Mouse (Mus musculus): Measurements from ENCODE around the gene Psmd1.

Gene Psmd1

DNA sequence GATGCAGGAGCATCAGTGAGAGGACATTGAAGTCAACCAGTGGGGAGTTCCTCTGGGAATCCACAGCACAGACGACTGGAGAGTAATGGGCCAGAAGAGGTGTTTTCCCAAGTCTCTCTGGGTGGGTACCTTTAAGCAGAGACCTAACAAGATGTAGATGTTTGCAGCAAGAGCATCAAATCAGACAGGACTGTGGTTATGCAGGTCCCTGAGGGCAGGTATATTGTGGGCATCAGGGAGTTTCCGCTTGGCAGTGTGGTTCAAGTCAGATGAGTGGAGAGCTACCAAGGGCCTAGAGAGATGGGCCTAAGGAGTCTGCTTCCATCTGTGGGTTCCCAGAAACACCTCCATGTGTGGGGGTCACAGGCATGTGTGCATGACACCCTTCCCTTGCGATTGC is 91.9 kb downstream of the Psmd1 start:
- DNase-seq (ENCODE audit: extremely low spot score): no peak

DNA sequence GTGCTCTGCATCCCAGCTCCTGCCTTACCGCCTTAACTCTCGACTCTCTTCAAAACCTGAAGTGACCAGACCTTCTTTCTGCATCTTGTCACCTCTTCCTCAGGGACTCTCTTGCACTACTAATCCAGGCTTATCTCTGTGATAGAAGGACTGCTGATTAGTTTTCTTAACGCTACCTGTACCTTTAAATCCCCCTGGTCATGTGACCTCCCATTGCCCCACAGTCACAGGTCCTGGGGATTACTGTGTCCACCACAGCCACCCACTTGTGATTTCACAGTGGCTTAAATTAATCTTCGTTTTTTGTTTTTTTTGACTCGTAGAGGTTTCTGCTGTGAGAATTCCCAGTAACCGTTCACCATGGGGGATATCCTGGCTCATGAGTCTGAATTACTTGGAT is 92.4 kb downstream of the Psmd1 start:
- DNase-seq (ENCODE audit: extremely low spot score): no peak

DNA sequence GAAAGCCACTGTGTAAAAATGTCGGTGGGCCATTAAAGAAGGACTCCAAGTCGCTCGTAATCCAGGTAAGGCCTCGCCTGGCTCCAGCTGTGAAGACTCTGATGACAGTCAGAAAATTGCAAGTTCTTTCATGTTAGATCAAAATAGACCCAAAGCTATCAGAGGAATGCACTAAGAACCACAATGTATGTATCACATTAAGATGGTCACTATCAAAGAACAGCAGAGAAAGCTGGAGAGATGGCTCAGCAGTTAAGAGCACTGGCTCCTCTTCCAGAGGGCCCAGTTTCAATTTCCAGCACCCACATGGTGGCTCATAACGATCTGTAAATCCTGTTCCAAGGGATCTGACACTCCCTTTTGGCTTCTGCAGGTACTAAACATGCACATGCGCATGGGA is 95.9 kb downstream of the Psmd1 start:
- no peak for DNase-seq (ENCODE audit: extremely low spot score)

DNA sequence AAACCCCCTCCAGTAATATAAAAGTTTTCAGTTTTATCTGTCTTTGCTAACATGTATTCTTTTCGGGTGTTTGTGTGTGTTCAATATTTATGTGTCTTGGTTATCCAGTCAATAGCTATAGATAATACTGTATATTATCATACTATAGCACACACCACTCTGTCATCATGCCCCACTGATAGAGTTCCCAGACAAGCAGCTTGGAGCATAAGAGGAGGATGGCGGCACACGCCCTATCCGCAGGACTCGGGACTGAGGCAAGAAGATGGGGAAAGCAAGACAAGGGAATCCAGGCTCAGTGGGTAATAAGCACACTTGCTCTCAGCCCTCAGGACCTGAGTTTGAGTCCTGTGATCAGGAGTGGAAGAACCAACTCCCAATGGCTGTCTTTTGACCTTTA is 96.3 kb downstream of the Psmd1 start:
- no peak for DNase-seq (ENCODE audit: extremely low spot score)

DNA sequence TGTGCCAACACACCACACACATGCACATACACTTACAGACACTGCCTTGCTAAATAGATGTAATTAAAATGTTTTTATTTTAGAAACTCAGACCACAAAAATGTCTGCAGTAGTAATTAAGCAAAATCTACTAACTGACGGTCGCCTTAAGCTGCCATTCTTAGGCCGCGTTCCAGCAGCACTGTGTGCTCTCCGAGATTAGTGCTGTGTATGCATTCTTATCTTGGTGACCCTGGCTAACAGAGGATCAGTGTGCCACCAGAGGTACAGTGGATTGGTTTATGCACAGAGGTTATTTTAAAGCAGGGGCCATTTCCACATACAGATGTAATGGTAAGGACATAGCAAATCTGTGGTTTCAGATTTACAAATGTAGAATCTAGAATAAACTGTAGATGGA is 96.9 kb downstream of the Psmd1 start:
- DNase-seq (ENCODE audit: extremely low spot score): no peak

DNA sequence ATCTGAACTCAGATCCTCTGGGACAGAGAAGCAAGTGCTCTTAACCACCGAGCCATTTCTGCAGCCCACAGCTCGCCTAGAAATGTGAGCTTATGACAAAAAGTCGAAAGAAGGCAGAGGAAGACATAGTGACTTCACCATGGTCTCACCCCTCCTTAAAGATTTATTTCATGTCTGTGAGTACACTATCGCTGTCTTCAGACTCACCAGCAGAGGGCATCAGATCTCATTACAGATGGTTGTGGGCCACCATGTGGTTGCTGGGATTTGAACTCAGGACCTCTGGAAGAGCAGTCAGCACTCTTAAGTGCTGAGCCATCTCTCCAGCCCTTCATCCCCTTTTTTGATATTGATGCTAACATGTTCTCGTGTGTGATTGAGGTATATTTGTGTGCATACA is 110.4 kb downstream of the Psmd1 start:
- DNase-seq (ENCODE audit: extremely low spot score): no peak

DNA sequence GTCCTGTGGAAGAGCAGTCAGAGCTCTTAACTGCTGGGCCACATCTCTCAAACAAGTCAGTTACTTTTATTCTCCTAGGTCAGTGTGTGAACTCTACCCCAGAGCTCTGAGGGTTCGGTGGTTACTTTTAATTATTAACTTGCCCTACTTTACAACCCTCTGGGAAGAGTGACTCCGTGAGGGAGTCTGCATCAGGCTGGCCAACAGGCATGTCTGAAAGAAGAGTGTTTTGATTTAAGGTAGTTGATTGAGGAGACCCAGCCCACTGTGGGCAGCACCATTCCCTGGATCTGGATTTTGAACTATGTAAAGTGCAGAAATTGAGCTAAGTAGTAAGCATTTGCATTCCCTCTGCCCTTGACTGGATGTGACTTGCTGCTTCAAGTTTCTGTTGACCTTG is 111.9 kb downstream of the Psmd1 start:
- no peak for DNase-seq (ENCODE audit: extremely low spot score)

DNA sequence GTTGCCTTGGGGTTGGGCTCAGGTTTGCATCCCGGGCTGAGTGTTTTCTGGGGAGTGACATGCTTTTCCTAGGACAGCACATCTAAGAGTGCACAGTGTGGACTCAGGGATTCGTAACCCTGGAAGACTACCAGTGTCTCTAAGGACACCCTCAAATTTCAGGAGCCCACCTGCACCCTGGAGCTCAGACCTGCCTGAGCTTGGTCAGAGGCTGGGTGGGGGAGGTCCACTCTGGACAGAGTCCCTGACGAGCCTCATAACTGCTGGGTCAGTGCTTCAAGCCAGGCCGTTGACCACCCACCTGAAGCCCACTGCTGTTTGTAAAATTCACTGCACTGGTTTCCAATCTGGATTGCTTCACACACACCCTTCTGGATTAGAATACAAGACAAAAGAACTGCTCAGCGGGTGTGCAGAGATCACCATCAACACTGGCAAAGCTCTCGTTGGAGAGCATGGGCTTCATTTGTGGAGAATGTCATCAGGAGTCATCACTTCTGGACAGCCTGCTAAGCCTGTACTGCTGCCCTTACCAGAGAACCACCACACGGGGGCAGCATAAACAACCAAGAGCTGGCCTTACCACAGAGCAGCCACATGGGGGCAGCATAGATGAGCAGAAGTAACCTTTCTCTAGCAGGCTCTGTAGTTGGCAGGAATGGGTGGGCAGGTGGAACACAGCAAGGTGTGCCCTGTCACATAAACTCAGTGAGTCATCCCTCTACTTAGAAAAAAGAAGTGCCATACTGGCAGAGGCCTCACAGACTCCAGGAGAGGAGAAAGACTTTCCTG is 114.5 kb downstream of the Psmd1 start:
- DNase-seq (ENCODE audit: extremely low spot score): peak; percentile 84

DNA sequence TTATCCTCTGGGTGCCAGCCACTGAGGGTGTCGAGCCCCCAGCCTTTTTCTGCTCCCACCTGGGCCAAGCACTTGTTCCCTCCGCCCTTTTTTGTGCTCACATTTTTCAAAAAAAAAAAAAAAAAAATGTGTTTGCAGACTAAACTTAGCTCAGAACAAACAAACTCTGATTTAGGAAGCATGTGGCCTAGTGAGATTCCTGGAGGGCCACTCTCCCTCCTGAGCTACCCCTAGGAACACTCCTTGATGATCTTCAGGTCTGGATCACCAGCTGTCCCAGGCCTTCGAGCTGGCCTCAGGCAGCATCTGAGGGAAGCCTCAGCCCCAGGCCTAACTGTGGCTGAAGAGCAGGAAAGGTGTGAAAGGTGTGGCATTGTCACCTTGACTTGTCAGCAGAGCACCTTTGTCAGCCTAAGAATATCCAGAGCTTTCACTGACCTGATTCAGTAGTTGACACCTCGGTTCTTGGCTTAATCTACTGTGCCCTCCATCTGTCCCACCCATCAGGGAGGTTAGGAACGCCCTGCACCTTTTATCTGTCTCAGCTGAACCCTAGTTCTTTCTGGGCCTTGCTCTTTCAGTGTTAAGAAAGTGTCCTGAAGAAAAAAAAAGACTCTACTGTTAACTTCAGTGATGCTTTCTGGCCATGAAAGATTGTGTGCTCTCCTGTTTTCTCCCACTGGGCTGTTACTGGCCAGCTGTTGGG is 118.0 kb downstream of the Psmd1 start:
- DNase-seq (ENCODE audit: extremely low spot score): no peak

DNA sequence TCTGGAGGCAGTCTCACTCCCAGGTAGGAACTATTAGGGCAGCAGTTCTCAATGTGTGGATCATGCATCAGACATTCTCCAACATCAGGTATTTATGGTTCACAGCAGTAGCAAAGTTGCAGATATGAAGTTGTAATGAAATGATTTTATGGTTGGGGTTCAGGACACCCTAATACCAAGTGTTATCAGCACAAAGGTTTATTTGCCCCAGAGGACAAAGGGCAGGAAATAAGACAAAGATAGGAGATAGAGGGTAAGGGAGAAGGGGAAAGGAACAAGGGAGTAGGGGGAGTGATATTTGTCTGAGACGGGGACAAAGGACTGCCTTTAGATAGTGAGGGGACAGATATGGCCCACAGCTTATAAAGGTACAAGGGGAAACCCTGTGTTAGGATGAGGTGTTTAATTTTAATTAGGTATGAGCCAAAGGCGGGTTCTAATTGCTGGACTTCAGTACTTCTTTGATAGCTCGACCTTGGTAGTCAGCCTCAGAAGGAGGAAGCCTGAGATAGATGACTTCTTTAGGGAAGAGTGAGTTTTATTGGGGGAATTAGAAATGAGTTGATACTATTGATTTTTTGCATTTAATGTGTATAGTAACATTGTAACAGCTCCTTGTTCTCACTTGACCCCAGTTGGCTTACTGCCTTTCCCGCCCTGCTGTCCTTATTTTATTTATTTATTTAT is 119.5 kb downstream of the Psmd1 start:
- DNase-seq (ENCODE audit: extremely low spot score): no peak

DNA sequence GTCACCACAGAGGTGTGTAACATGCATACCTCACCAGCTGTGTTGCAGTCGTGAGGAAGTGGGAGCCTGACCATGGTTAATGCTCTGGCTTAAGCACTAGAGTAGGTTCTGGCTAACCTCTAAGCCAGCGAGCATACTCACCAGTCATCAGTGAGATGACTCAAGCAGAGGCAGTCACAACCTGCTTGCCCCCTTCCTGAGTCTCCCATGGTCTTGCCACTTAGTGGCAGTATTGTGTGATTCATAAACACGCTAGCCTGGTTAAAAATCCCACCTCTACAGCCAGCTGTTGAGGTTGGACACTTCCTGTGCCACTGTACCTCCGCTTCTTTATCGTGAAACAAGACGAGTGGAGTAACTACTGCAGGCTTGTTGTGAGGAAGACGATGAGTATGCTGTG is 122.6 kb downstream of the Psmd1 start:
- no peak for DNase-seq (ENCODE audit: extremely low spot score)

DNA sequence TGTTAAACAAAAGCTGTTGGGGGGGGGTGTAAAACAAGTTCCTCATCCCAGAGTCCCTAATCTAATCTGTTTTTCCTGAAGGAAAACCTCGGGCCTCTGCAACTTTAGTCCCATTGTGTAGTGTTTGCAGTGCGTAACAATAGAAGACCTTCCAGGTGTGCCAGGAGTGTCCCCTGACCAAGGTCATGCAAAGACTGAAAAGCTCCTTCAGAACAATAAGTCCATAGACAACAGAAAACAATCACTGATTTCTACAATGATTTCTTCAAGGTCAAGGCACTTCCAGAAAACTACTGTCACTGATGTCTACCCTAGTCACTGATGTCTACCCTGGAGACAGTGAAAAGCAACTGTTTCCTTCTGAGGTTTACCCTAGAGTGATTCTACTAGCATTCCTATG is 123.7 kb downstream of the Psmd1 start:
- no peak for DNase-seq (ENCODE audit: extremely low spot score)

DNA sequence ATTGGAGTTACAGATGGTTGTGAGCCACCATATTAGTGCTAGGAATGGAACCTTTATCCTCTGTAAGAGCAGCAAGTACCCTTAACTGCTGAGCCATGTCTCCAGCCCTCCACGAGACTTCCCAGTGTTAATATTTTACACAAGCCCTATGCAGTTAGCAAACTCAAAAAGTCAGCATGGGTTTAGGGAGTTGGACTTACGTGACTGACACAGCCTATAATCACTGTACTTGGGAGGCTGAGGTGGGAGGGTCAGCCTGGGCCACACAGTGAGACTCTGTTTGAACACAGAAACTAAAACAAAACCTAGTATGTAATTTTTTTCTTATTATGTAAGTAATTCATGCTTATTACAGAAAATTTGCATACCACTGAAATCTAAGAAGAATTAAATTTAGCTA is 124.1 kb downstream of the Psmd1 start:
- DNase-seq (ENCODE audit: extremely low spot score): no peak

All from embryo, embryonic 9.5 days (tissue).